Mouse (Mus musculus) midbrain, embryonic 10.5 days (tissue): ENCODE data around the gene Cwf19l1. TPM values are rescaled to one million over a fixed set of nuclear protein-coding genes. Genes with fewer than 3 reads are reported as not detected.
"Not testable (repeated sequence)": the region's sequence is repeated elsewhere in the genome, so short reads cannot be mapped to it uniquely, and the experiment has no call there.

Experiments
- DNase-seq: peaks from one replicate; pipeline ENCODE4 v3.0.0-alpha.2; 2017; ENCODE audit warnings: low spot score
- H3K27ac ChIP-seq: fragments of 300-500 bp; sonication (generic); replicated peaks from 2 replicates; pipeline ENCODE4 v1.5.1; 2016; ENCODE audit warnings: mild to moderate bottlenecking
- H3K27me3 ChIP-seq: fragments of 300-500 bp; sonication (generic); 2 replicates; pipeline ENCODE4 v1.6.1; 2016; ENCODE audit warnings: low read depth, mild to moderate bottlenecking; ENCODE audit not compliant: poor library complexity, severe bottlenecking
- H3K36me3 ChIP-seq: fragments of 300-500 bp; sonication (generic); 2 replicates; pipeline ENCODE4 v1.6.1; 2016; ENCODE audit warnings: mild to moderate bottlenecking, moderate library complexity
- H3K4me1 ChIP-seq: fragments of 300-500 bp; sonication (generic); 2 replicates; pipeline ENCODE4 v1.6.1; 2016
- H3K4me3 ChIP-seq: fragments of 300-500 bp; sonication (generic); 2 replicates; pipeline ENCODE4 v1.5.1; 2016; ENCODE audit warnings: mild to moderate bottlenecking, moderate library complexity
- H3K9me3 ChIP-seq: fragments of 300-500 bp; sonication (generic); replicated peaks from 2 replicates; pipeline ENCODE4 v1.6.1; 2016; ENCODE audit warnings: mild to moderate bottlenecking
- WGBS: fragments of 180-500 bp; shearing (Covaris S2); methylation state at CpG from one replicate; pipeline ENCODE4 v1.1.7; 2016; 5-methylcytosine and 5-hydroxymethylcytosine counted together
- polyA plus RNA-seq: library from polyadenylated mRNA; unstranded; fragments of >200 nt; fragmentation: Nextera tagmentation; extraction: Ambion mirVana; gene quantifications from 2 replicates; pipeline ENCODE4 v1.2.1, GENCODE M21; 2016

The Cwf19l1 gene
- polyA plus RNA-seq, 1 experiment from 2014 or later = 42.1 TPM

GRCm38 (mm10) chr19:44145702-44146567 is 10.3 kb upstream of the Cwf19l1 start, which contains the start of gene Bloc1s2:
Bloc1s2 (minus strand) TSS chr19:44146446.
- Histone ChIP-seq H3K27ac (peak within 1 kb of the TSS; percentile 87), H3K9me3 (no peaks in the 10 kb centered on the region), H3K4me1 (peaks cover 20% of the 10 kb centered on the region), H3K36me3 (peaks cover 35% of the 10 kb centered on the region), H3K27me3 (peaks cover 14% of the 10 kb centered on the region), H3K4me3 (peak within 1 kb of the TSS; percentile 81)
- WGBS = 5% methylated on average over 46 of the region's 46 CpGs
- peak; percentile 85 for DNase-seq

GRCm38 (mm10) chr19:44144366-44144765 is 8.7 kb upstream of the Cwf19l1 start:
- Histone ChIP-seq H3K27me3 (peaks cover 11% of the 10 kb centered on the region), H3K36me3 (peaks cover 49% of the 10 kb centered on the region), H3K4me3 (no peak overlapping the region), H3K27ac (no peak overlapping the region), H3K9me3 (no peaks in the 10 kb centered on the region), H3K4me1 (peaks cover 20% of the 10 kb centered on the region)
- 93% methylated on average over 9 of the region's 9 CpGs for WGBS
- DNase-seq = no peak

GRCm38 (mm10) chr19:44135960-44136485 is 347 bp upstream of the Cwf19l1 start:
- peak overlapping the region; percentile 79 for H3K27ac ChIP-seq

GRCm38 (mm10) chr19:44132917-44133316 is 2.8 kb downstream of the Cwf19l1 start:
- WGBS = 91% methylated on average over 5 of the region's 5 CpGs
- Histone ChIP-seq H3K4me1 (peaks cover 13% of the 10 kb centered on the region), H3K27me3 (no peaks in the 10 kb centered on the region), H3K36me3 (peaks cover 46% of the 10 kb centered on the region), H3K27ac (no peak overlapping the region), H3K9me3 (no peaks in the 10 kb centered on the region), H3K4me3 (no peak overlapping the region)
- no peak for DNase-seq

More at GRCm38 (mm10) chr19:44135960-44136485, 347 bp upstream of the Cwf19l1 start:
- no peaks in the 10 kb centered on the region for H3K27me3 ChIP-seq
- peaks cover 13% of the 10 kb centered on the region for H3K4me1 ChIP-seq
- no peak for DNase-seq
- 30% methylated on average over 7 of the region's 7 CpGs for WGBS
- H3K4me3 ChIP-seq = peak overlapping the region; percentile 84
- H3K9me3 ChIP-seq = no peaks in the 10 kb centered on the region
- H3K36me3 ChIP-seq = peaks cover 43% of the 10 kb centered on the region

- no peak overlapping the region for H3K27ac ChIP-seq
- 97% methylated on average over 2 of the region's 2 CpGs for WGBS
- no peaks in the 10 kb centered on the region for H3K9me3 ChIP-seq
Measured at GRCm38 (mm10) chr19:44128560-44128959, 7.1 kb downstream of the Cwf19l1 start.

GRCm38 (mm10) chr19:44127729-44128497 is 7.8 kb downstream of the Cwf19l1 start:
- H3K4me3 ChIP-seq = no peak overlapping the region
- WGBS = 93% methylated on average over 10 of the region's 10 CpGs
- no peak overlapping the region for H3K27ac ChIP-seq
- no peaks in the 10 kb centered on the region for H3K27me3 ChIP-seq
- no peaks in the 10 kb centered on the region for H3K9me3 ChIP-seq
- H3K36me3 ChIP-seq = peaks cover 94% of the 10 kb centered on the region
- DNase-seq = no peak
- no peaks in the 10 kb centered on the region for H3K4me1 ChIP-seq

More at GRCm38 (mm10) chr19:44128560-44128959, 7.1 kb downstream of the Cwf19l1 start:
- H3K4me3 ChIP-seq = no peak overlapping the region
- H3K4me1 ChIP-seq = no peaks in the 10 kb centered on the region
- peaks cover 88% of the 10 kb centered on the region for H3K36me3 ChIP-seq
- no peaks in the 10 kb centered on the region for H3K27me3 ChIP-seq
- DNase-seq = no peak

- H3K4me1 ChIP-seq = no peaks in the 10 kb centered on the region
- 92% methylated on average over 7 of the region's 7 CpGs for WGBS
- H3K27ac ChIP-seq = no peak overlapping the region
- DNase-seq = no peak
- H3K36me3 ChIP-seq = peaks cover 97% of the 10 kb centered on the region
- H3K9me3 ChIP-seq = no peaks in the 10 kb centered on the region
- no peaks in the 10 kb centered on the region for H3K27me3 ChIP-seq
- no peak overlapping the region for H3K4me3 ChIP-seq
Measured at GRCm38 (mm10) chr19:44121137-44121536, 14.5 kb downstream of the Cwf19l1 start.

- peaks cover 97% of the 10 kb centered on the region for H3K36me3 ChIP-seq
- H3K4me1 ChIP-seq, H3K9me3 ChIP-seq, H3K27ac ChIP-seq, H3K4me3 ChIP-seq, DNase-seq, H3K27me3 ChIP-seq: not testable (repeated sequence)
- 94% methylated on average over 9 of the region's 9 CpGs for WGBS
Measured at GRCm38 (mm10) chr19:44120686-44121085, 15.0 kb downstream of the Cwf19l1 start.

GRCm38 (mm10) chr19:44117793-44118192 is 17.9 kb downstream of the Cwf19l1 start:
- H3K4me1 ChIP-seq = no peaks in the 10 kb centered on the region
- DNase-seq = no peak
- H3K9me3 ChIP-seq = no peaks in the 10 kb centered on the region
- no peaks in the 10 kb centered on the region for H3K27me3 ChIP-seq
- no peak overlapping the region for H3K27ac ChIP-seq
- no peak overlapping the region for H3K4me3 ChIP-seq
- H3K36me3 ChIP-seq = peaks cover 95% of the 10 kb centered on the region

GRCm38 (mm10) chr19:44111706-44112105 is 24.0 kb downstream of the Cwf19l1 start:
- Histone ChIP-seq H3K36me3 (peaks cover 77% of the 10 kb centered on the region), H3K27me3 (no peaks in the 10 kb centered on the region), H3K9me3 (no peaks in the 10 kb centered on the region), H3K27ac (no peak overlapping the region), H3K4me1 (peaks cover 9% of the 10 kb centered on the region), H3K4me3 (no peak overlapping the region)
- DNase-seq = peak; percentile 44
- 63% methylated on average over 7 of the region's 7 CpGs for WGBS

GRCm38 (mm10) chr19:44110356-44110755 is 25.3 kb downstream of the Cwf19l1 start:
- Histone ChIP-seq H3K4me3 (no peak overlapping the region), H3K27me3 (no peaks in the 10 kb centered on the region), H3K27ac (no peak overlapping the region), H3K9me3 (no peaks in the 10 kb centered on the region), H3K4me1 (peaks cover 23% of the 10 kb centered on the region), H3K36me3 (peaks cover 66% of the 10 kb centered on the region)
- DNase-seq = no peak
- 92% methylated on average over 9 of the region's 9 CpGs for WGBS

- no peak for DNase-seq
- no peaks in the 10 kb centered on the region for H3K9me3 ChIP-seq
- H3K4me3 ChIP-seq = no peak overlapping the region
- peaks cover 23% of the 10 kb centered on the region for H3K4me1 ChIP-seq
- H3K27me3 ChIP-seq = no peaks in the 10 kb centered on the region
- H3K27ac ChIP-seq = no peak overlapping the region
- peaks cover 52% of the 10 kb centered on the region for H3K36me3 ChIP-seq
Measured at GRCm38 (mm10) chr19:44108996-44109395, 26.7 kb downstream of the Cwf19l1 start.
